Mouse (Mus musculus): Measurements from ENCODE around the gene Spr. TPM values are rescaled to one million over a fixed set of nuclear protein-coding genes. Genes with fewer than 3 reads are reported as not detected.
A peak's percentile ranks its signal among the peaks of the same experiment; 100 is the strongest.

The Spr gene
- polyA plus RNA-seq (2015; fragmentation: Nextera tagmentation; extraction: Ambion mirVana): 78.8 and 83.7 TPM in 2 replicates

- no peaks in the 10 kb centered on the region for H3K4me1 ChIP-seq (replicated peaks; ENCODE audit: insufficient read depth, low read length)
- H3K9me3 ChIP-seq (replicated peaks; ENCODE audit: low read length): no peaks in the 10 kb centered on the region
- ATAC-seq (replicated peaks; ENCODE audit: low FRiP score, low read depth) (peak; percentile 88), DNase-seq (ENCODE audit: low spot score) (peak; percentile 97)
- H3K36me3 ChIP-seq (ENCODE audit: insufficient read depth, low read length): 0 out of 2 replicates have a peak, but pooled peaks cover 12% of the 10 kb centered on the region
- peak within 1 kb of the TSS; percentile 66 for H3K4me3 ChIP-seq (replicated peaks; ENCODE audit: low read depth, low read length)
- under 1% methylated on average over 49 of the region's 49 CpGs for WGBS
- H3K4me2 ChIP-seq (ENCODE audit: low read length): peak within 1 kb of the TSS; percentile 74
- peak within 1 kb of the TSS; percentile 81 for H3K9ac ChIP-seq (ENCODE audit: low read depth, low read length)
- peak within 1 kb of the TSS; percentile 97 for H3K27ac ChIP-seq
- TF ChIP-seq CTCF (IDR thresholded peaks at IDR 0.05; ENCODE audit: low read depth): peak; percentile 86
- H3K27me3 ChIP-seq (ENCODE audit: insufficient read depth, low read length): no peaks in the 10 kb centered on the region
Observed at GRCm38 (mm10) chr6:85137217-85138035, at the start of gene Spr. Gene Spr (minus strand): TSS chr6:85137766.

DNA sequence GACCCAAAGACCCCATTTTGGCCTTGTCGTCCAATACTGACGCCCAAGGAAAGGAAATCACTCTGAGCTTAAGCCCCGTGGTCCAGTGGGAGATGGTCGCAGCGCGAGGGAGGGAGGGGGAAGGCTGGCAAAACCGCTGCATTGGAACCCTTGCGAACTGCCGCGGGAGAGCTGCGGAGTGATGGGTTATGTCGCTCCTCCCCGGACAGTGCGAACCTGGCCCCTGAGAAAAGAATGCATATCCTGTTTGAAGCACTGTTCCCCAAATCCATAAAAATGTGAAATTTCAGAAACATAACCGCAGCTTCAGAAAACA is 49.1 kb upstream of the Spr start:
- peak overlapping the region; percentile 24; the same call in 1 of the 2 replicates for H3K4me3 ChIP-seq (replicated peaks; ENCODE audit: low read depth, low read length)
- no peaks in the 10 kb centered on the region for H3K9me3 ChIP-seq (replicated peaks; ENCODE audit: low read length)
- no peak overlapping the region for H3K27ac ChIP-seq
- peak overlapping the region; percentile 55 for H3K4me2 ChIP-seq (ENCODE audit: low read length)
- H3K36me3 ChIP-seq (ENCODE audit: insufficient read depth, low read length): no peaks in the 10 kb centered on the region
- ATAC-seq (replicated peaks; ENCODE audit: low FRiP score, low read depth) (no peak), DNase-seq (ENCODE audit: low spot score) (no peak)
- H3K9ac ChIP-seq (ENCODE audit: low read depth, low read length): 0 out of 2 replicates have a peak overlapping the region, but pooled peaks have one; percentile 8
- WGBS: 4% methylated on average over 15 of the region's 15 CpGs
- peaks cover 23% of the 10 kb centered on the region; the same call in 1 of the 2 replicates for H3K4me1 ChIP-seq (replicated peaks; ENCODE audit: insufficient read depth, low read length)
- H3K27me3 ChIP-seq (ENCODE audit: insufficient read depth, low read length): peaks cover 57% of the 10 kb centered on the region
- no peak for TF ChIP-seq CTCF (IDR thresholded peaks at IDR 0.05; ENCODE audit: low read depth)

GRCm38 (mm10) chr6:85186033-85186743 is 48.6 kb upstream of the Spr start:
- Histone ChIP-seq H3K27ac (no peak overlapping the region), H3K4me2 (ENCODE audit: low read length) (peak overlapping the region; percentile 55), H3K27me3 (ENCODE audit: insufficient read depth, low read length) (peaks cover 52% of the 10 kb centered on the region), H3K9me3 (replicated peaks; ENCODE audit: low read length) (no peaks in the 10 kb centered on the region), H3K4me3 (replicated peaks; ENCODE audit: low read depth, low read length) (peak overlapping the region; percentile 24), H3K9ac (ENCODE audit: low read depth, low read length) (no peak overlapping the region), H3K4me1 (replicated peaks; ENCODE audit: insufficient read depth, low read length) (peaks cover 23% of the 10 kb centered on the region; the same call in 1 of the 2 replicates), H3K36me3 (ENCODE audit: insufficient read depth, low read length) (no peaks in the 10 kb centered on the region)
- no peak for TF ChIP-seq CTCF (IDR thresholded peaks at IDR 0.05; ENCODE audit: low read depth)
- 4% methylated on average over 33 of the region's 33 CpGs for WGBS
- ATAC-seq (replicated peaks; ENCODE audit: low FRiP score, low read depth) (no peak), DNase-seq (ENCODE audit: low spot score) (no peak)

DNA sequence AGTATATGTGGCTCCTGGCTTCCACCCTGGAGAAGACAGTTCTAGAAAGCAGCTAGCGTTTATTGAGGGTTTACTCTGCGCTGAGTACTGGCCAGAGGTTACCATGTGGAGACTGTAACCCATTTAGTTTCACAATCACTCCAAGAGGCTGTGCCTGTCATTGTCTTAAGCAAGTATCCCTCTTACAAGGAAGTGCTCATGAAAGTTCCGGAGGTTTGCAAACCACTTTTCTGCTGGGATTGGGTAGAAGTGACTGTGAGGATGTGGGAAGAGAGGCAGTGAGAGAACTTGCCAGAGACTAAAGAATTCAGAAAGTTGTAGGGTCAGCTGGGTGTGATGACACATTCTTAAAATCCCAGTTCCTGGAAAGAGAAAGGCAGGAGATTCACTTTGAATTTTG is 46.4 kb upstream of the Spr start:
- Histone ChIP-seq H3K4me2 (ENCODE audit: low read length) (no peak overlapping the region), H3K36me3 (ENCODE audit: insufficient read depth, low read length) (no peaks in the 10 kb centered on the region), H3K27me3 (ENCODE audit: insufficient read depth, low read length) (peaks cover 34% of the 10 kb centered on the region), H3K9me3 (replicated peaks; ENCODE audit: low read length) (no peaks in the 10 kb centered on the region), H3K4me1 (replicated peaks; ENCODE audit: insufficient read depth, low read length) (peaks cover 16% of the 10 kb centered on the region; the same call in 1 of the 2 replicates), H3K4me3 (replicated peaks; ENCODE audit: low read depth, low read length) (no peak overlapping the region), H3K27ac (no peak overlapping the region), H3K9ac (ENCODE audit: low read depth, low read length) (no peak overlapping the region)
- ATAC-seq (replicated peaks; ENCODE audit: low FRiP score, low read depth): no peak
- DNase-seq (ENCODE audit: low spot score): no peak
- 58% methylated on average over 3 of the region's 3 CpGs for WGBS
- TF ChIP-seq CTCF (IDR thresholded peaks at IDR 0.05; ENCODE audit: low read depth): no peak

- Histone ChIP-seq H3K36me3 (ENCODE audit: insufficient read depth, low read length) (no peaks in the 10 kb centered on the region), H3K9me3 (replicated peaks; ENCODE audit: low read length) (no peaks in the 10 kb centered on the region), H3K4me1 (replicated peaks; ENCODE audit: insufficient read depth, low read length) (no peaks in the 10 kb centered on the region), H3K9ac (ENCODE audit: low read depth, low read length) (no peak overlapping the region), H3K27me3 (ENCODE audit: insufficient read depth, low read length) (peaks cover 10% of the 10 kb centered on the region), H3K4me3 (replicated peaks; ENCODE audit: low read depth, low read length) (no peak overlapping the region), H3K27ac (no peak overlapping the region), H3K4me2 (ENCODE audit: low read length) (no peak overlapping the region)
- TF ChIP-seq CTCF (IDR thresholded peaks at IDR 0.05; ENCODE audit: low read depth): no peak
- 46% methylated on average over 2 of the region's 2 CpGs for WGBS
- DNase-seq (ENCODE audit: low spot score): no peak
- ATAC-seq (replicated peaks; ENCODE audit: low FRiP score, low read depth): no peak
Observed at GRCm38 (mm10) chr6:85180036-85180435, 42.5 kb upstream of the Spr start.

GRCm38 (mm10) chr6:85179569-85179968 is 42.0 kb upstream of the Spr start:
- no peak for ATAC-seq (replicated peaks; ENCODE audit: low FRiP score, low read depth)
- 77% methylated on average over 3 of the region's 3 CpGs for WGBS

More at GRCm38 (mm10) chr6:85179569-85179968, 42.0 kb upstream of the Spr start:
- Histone ChIP-seq H3K27me3 (ENCODE audit: insufficient read depth, low read length) (peaks cover 9% of the 10 kb centered on the region), H3K9me3 (replicated peaks; ENCODE audit: low read length) (no peaks in the 10 kb centered on the region), H3K36me3 (ENCODE audit: insufficient read depth, low read length) (no peaks in the 10 kb centered on the region), H3K4me1 (replicated peaks; ENCODE audit: insufficient read depth, low read length) (no peaks in the 10 kb centered on the region), H3K4me2 (ENCODE audit: low read length) (no peak overlapping the region), H3K4me3 (replicated peaks; ENCODE audit: low read depth, low read length) (no peak overlapping the region), H3K27ac (no peak overlapping the region), H3K9ac (ENCODE audit: low read depth, low read length) (no peak overlapping the region)
- peak; percentile 53 for TF ChIP-seq CTCF (IDR thresholded peaks at IDR 0.05; ENCODE audit: low read depth)
- DNase-seq (ENCODE audit: low spot score): no peak
